Mouse (Mus musculus): ENCODE data around the gene Clasp2.

DNA sequence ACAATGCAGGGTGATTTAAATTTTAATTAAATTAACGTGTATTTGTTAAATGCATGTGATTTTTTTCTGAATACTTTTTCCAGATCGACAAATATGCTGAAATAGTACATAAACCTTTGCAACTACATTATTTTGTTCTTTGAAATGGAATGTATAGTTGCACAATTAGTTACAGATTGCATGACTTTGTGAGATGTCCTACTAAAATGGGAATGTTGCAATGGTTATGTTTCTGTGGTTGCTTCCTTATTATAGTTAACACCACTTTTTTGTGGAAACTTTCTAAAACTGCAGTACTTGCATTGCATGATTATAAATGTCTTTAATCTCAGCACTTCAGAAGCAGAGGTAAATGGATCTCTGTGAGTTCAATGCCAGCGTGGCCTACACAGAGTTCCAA lies 153.6 kb downstream of the Clasp2 start:
- TF ChIP-seq GATA1 (IDR thresholded peaks at IDR 0.05; ENCODE audit: low read length) (no peak), TAL1 (IDR thresholded peaks at IDR 0.05; ENCODE audit: low read length) (no peak)
